Mouse (Mus musculus) large intestine, adult 2 months (tissue): ENCODE results near the gene Thg1l. TPM values are rescaled to one million over a fixed set of nuclear protein-coding genes. Genes with fewer than 3 reads are reported as not detected.

Experiments
- DNase-seq: peaks from one replicate; pipeline ENCODE4 v3.0.0-alpha.2; 2012; ENCODE audit warnings: low read depth, low spot score
- WGBS: fragments of 180-500 bp; shearing (Covaris S2); methylation state at CpG from one replicate; pipeline ENCODE4 v1.1.7; 2018; 5-methylcytosine and 5-hydroxymethylcytosine counted together
- polyA plus RNA-seq: library from polyadenylated mRNA; depleted of rRNA; stranded (reverse); fragments of >200 nt; gene quantifications from 2 replicates; pipeline ENCODE4 v1.2.3, GENCODE M21; 2012; rRNA removed

The Thg1l gene
- polyA plus RNA-seq: 6.5 and 7.7 TPM in 2 replicates

GRCm38 (mm10) chr11:45955127-45955627 is at the start of gene Thg1l:
TSS of gene Thg1l (minus strand) at chr11:45955494.
- DNase-seq: peak; percentile 91
- under 1% methylated on average over 32 of the region's 32 CpGs for WGBS

- DNase-seq: no peak
- WGBS: 46% methylated on average over 13 of the region's 13 CpGs
Observed at GRCm38 (mm10) chr11:45992087-45992486, 36.8 kb upstream of the Thg1l start.

- DNase-seq: no peak
Observed at GRCm38 (mm10) chr11:45991604-45992003, 36.3 kb upstream of the Thg1l start.

GRCm38 (mm10) chr11:45980893-45981253 is 25.6 kb upstream of the Thg1l start:
- no peak for DNase-seq
- WGBS: 47% methylated on average over 19 of the region's 19 CpGs

More at GRCm38 (mm10) chr11:45991604-45992003, 36.3 kb upstream of the Thg1l start:
- WGBS: 10% methylated on average over 16 of the region's 16 CpGs

GRCm38 (mm10) chr11:45979946-45980892 is 24.9 kb upstream of the Thg1l start, which contains the start of gene Sox30:
TSS of gene Sox30 (plus strand) at chr11:45980310.
- no peak for DNase-seq
- 13% methylated on average over 108 of the region's 115 CpGs for WGBS

DNA sequence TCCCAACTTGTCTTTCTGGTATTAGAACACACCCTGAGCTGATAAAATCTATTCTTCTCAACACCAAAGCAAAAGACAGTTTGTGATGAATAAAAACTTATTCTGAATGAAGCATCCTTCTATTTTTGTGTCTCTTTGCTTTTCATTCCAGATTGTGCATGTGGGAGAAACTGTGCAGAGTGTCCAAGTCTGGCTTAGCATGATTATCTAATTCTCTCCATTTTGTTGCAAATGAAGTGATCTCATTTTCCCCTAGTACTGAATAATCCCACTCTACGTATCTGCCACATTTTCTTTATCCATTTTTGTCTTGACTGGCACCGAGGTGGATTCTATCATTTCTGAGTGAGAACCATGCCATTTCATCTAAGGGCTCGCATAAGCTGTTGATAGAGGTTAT is 20.8 kb upstream of the Thg1l start:
- 90% methylated on average over 3 of the region's 3 CpGs for WGBS
- DNase-seq: no peak

DNA sequence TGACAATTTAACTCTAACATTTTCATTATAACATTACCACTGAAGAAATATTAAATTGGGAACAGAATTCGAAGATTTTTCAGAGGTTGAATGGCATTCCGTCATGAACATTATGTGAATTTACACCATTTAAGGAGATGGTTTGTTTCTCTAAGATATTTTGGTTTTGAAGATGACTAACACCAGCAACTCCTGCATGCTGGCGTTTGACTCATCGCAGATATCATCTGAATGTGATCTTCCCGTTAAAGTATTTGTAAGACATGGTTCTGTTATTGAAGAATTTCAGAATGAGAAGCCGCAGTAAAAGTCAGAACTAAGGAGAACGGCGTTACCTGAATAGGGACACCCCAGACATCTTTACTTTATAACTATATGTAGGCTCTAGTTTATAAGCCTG is 19.2 kb upstream of the Thg1l start:
- DNase-seq: no peak
- WGBS: 76% methylated on average over 8 of the region's 8 CpGs

GRCm38 (mm10) chr11:45973635-45974034 is 18.3 kb upstream of the Thg1l start:
- WGBS: 84% methylated on average over 5 of the region's 5 CpGs
- no peak for DNase-seq

DNA sequence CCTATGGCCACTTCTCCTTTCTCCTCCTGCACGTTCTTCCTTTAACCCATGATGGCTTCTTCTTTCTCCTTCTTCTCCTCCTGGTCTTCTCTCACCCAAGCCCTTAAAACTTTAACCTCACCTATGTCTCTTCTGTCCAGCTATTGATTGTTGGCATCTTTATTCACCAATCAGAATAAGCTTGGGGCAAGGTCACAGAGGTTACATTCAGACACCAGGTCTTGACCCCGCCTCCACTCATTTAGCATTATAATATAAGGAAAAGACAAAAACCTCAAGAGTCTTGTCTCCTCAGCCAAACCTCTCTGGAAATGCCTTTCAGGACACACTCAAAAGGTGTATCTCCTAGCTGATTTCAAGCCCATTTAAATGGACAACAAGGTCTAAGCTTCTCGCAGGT is 13.2 kb upstream of the Thg1l start:
- 90% methylated on average over 3 of the region's 3 CpGs for WGBS
- DNase-seq: no peak

- WGBS: 66% methylated on average over 4 of the region's 4 CpGs
- no peak for DNase-seq
Observed at GRCm38 (mm10) chr11:45966896-45967295, 11.6 kb upstream of the Thg1l start.

DNA sequence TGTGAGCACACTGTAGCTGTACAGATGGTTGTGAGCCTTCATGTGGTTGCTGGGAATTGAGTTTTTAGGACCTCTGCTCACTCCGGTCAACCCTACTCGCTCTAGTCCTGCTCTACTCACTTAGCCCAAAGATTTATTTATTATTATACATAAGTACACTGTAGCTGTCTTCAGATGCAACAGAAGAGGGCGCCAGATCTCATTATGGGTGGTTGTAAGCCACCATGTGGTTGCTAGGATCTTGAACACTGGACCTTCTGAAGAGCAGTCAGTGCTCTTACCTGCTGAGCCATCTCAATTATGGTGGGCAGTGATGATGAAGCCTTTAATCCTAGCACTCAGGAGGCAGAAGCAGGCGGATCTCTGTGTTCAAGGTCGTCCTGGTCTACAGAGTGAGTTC is 4.7 kb upstream of the Thg1l start:
- DNase-seq: no peak
- 85% methylated on average over 5 of the region's 5 CpGs for WGBS

- DNase-seq: no peak
- WGBS: 81% methylated on average over 3 of the region's 3 CpGs
Observed at GRCm38 (mm10) chr11:45959598-45959997, 4.3 kb upstream of the Thg1l start.

GRCm38 (mm10) chr11:45947491-45947890 is 7.8 kb downstream of the Thg1l start:
- WGBS: 88% methylated on average over 2 of the region's 2 CpGs

DNA sequence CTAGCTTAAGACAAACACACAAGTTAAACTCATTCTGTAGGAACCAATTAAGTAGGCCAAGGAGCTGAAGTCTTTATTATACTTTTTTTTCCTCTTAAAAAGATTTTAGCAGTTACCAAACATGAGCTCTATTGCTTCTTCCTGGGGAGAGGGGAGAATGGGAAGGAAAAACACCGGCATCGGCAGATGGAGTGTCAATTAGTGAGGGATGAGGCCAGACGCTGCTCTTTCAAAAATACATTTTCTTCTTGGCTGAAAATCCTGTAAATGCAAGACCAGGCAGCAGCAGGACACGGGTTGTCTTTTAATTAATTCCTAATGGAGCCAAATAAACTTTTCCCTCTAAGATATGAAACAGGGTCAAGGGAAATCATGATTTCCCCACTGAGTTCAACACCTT is 8.5 kb downstream of the Thg1l start:
- 91% methylated on average over 4 of the region's 4 CpGs for WGBS
- DNase-seq: no peak

More at GRCm38 (mm10) chr11:45947491-45947890, 7.8 kb downstream of the Thg1l start:
- no peak for DNase-seq

DNA sequence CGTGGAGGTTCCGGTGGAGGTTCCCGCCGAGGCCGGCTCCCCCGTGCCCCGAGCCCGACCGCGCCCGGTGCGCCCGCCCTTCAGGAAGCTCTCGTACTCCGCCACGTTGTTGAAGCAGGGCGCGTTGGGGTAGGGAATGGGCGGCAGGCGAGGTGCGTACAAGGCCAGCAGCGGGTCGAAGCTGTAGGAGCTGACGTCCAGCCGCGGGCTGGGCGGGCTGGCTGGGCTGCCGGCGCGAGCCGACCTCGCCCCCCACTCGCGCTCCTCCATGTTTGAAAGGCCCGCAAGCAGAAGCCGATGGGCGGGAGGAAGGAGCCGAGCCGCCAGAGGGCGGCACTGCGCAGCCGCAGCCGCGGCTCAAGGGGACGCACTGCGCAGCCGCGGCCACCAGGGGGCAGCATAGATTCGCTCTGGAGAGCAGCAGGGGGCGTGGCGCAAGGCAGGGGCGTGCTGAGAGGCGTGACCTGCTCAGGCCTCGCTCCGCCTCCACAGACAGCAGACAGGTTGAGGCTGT is 10.6 kb downstream of the Thg1l start, which contains the start of gene Lsm11:
TSS of gene Lsm11 (minus strand) at position 293 of the 514 bp plus-strand sequence.
- peak; percentile 83 for DNase-seq
- WGBS: under 1% methylated on average over 55 of the region's 55 CpGs

- DNase-seq: no peak
- WGBS: under 1% methylated on average over 49 of the region's 49 CpGs
Observed at GRCm38 (mm10) chr11:45943891-45944642, 11.2 kb downstream of the Thg1l start.

- DNase-seq: no peak
- 53% methylated on average over 7 of the region's 7 CpGs for WGBS
Observed at GRCm38 (mm10) chr11:45943108-45943705, 12.1 kb downstream of the Thg1l start.

GRCm38 (mm10) chr11:45942281-45942680 is 13.0 kb downstream of the Thg1l start:
- DNase-seq: no peak

GRCm38 (mm10) chr11:45938917-45939316 is 16.4 kb downstream of the Thg1l start:
- 95% methylated on average over 8 of the region's 8 CpGs for WGBS
- DNase-seq: no peak

More at GRCm38 (mm10) chr11:45942281-45942680, 13.0 kb downstream of the Thg1l start:
- WGBS: 94% methylated on average over 7 of the region's 7 CpGs
